Mouse (Mus musculus) cerebellum, adult (tissue): Measurements from ENCODE around the gene Htr1b.
A peak's percentile ranks its signal among the peaks of the same experiment; 100 is the strongest.

Experiments
- ATAC-seq: cut with Nextera tagmentation; 2 replicates; pipeline ENCODE4 v1.9.2; 2017; ENCODE audit warnings: mild to moderate bottlenecking, moderate library complexity, mixed read lengths; ENCODE audit not compliant: insufficient number of reproducible peaks, low FRiP score, low TSS enrichment

The Htr1b gene

GRCm38 (mm10) chr9:81633437-81633973 lies at the start of gene Htr1b:
Htr1b (minus strand) TSS chr9:81633828.
- ATAC-seq: 0 out of 2 replicates have a peak, but pooled peaks have one; percentile 4

GRCm38 (mm10) chr9:81676716-81677115 lies 43.1 kb upstream of the Htr1b start:
- ATAC-seq: no peak

- ATAC-seq: no peak
These were observed 3.9 kb upstream of the Htr1b start for GRCm38 (mm10) chr9:81637486-81637885.

GRCm38 (mm10) chr9:81635109-81635508 lies 1.5 kb upstream of the Htr1b start:
- no peak for ATAC-seq

DNA sequence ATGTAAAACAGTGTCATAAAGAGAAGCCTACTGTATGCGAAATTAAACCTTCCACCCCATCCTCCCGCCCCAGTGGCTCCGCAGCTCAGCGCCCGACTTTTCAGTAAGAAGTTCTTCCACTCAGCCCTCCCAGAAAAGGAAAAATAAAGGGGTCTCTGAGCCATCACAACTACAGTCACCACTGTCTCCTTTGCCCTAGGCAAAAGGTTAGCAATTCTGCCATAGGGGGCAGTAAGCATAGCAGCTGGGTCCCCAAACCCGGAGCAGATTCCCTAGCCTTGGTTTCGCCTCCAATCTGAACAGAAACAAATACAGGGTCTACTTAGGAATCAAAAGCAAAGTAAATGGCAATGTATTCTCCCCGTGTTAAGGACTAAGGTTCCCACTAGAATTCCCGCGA lies 535 bp upstream of the Htr1b start:
- ATAC-seq: no peak

DNA sequence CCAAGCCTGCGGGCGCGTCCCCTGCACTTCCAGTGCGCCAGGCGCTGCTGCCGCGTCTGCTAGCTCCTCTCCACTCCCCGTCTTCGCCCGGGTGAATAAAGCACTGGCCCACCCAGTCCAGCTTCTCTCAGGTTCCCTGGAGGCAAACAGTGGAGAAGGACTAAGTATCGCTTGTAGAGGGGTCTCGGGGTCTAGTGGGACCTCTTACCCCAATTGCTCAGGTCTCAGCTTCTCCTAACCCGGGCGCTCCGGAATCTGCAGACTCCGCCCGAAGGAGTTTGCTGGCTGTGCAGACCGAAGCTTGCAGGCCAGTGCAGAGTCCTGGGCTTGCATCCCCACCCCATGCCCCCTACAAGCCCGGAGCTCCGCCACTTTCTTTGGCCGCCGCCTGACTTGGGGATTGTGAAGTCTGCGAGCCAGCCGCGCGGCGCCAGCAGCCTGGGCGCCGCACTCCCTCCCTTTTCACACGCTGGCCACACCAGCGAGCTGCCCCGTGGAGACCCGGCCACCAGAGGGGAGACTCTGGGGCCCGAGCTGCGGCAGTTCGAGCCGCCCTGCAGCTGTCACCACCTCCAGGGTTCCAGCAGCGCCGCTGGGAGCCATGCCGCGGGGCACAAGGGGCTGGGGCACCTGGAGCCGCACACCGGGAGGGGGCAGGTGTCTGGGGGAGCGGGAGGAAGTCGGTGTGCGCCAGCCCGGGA lies 742 bp downstream of the Htr1b start:
- peak; percentile 32; the same call in 1 of the 2 replicates for ATAC-seq

DNA sequence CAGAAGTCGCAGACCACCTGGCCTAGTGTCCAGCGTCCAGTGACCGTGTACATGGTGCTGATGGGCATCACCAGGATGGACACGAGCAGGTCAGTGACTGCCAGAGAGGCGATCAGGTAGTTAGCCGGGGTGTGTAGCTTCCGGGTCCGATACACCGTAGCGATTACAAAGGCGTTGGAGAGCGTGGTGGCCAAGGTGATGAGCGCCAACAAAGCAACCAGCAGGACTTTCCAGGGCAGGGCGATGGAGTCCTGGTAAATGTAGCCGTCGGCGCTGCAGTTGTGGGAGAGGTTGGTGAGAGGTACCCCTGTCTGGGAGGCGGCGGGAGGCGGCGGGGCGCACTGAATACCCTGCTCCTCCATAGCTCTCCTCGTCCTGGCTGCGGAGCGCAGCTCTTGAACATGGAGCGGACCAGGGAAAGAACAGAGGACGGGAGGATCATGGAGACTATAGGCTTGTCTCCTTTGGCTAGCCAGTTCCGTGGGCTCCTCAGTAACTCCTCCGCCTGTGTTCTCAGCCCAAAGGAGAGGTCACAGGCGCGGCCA lies 1.4 kb downstream of the Htr1b start:
- ATAC-seq: no peak

- no peak for ATAC-seq
These were observed 2.0 kb downstream of the Htr1b start for GRCm38 (mm10) chr9:81631581-81632091.

DNA sequence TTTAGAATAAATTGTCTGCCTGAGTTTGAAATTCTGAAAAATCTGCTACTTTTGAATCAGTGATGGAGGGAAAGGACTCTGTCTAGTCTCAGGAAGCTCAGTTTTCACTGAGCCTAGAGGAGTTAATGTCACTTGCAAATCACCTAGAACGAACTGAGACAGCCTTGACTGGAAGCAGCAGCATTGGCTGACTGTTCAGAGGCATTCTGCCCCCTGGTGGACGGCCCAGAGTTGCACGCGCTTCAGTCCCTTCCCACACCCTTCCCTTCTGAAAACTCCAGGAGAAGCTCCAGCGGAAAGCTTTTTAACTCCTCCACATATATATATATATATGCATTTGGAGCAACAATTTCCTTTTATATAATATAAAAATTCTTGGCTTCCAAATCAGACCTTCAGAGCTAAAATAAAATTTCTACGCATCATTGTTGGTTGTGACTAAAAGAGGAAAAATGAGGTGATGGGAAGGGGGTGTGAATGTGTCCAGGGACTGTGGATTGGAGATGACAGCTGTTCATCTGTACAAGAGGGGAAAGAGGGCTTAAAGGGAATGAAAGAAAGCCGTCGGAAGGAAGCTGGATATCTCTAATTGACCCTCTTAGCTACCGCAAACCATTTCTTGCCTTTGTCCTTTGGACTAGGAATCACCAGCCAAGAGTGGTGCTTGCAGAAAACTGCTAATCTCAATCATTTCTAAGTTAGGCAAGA lies 6.6 kb downstream of the Htr1b start:
- ATAC-seq: peak; percentile 61; the same call in 1 of the 2 replicates

DNA sequence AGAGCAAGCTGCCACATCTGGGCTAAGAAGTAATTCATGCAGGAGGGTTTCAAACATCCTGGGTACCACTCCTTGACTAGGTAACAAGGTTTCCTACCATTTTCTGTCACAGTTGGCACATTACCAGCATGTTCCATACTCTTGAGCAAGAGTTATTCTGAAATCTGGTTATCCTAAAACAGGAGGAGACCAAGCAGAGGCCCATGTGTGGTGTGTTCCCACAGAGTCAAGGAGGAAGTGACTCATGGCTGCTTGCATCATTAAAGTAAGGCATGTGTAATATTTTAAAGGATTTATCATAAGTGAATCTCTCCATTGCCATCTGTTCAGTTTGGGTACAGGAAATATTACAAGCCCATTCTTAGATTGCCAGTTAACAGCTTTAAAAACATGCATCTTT lies 7.7 kb downstream of the Htr1b start:
- ATAC-seq: no peak

DNA sequence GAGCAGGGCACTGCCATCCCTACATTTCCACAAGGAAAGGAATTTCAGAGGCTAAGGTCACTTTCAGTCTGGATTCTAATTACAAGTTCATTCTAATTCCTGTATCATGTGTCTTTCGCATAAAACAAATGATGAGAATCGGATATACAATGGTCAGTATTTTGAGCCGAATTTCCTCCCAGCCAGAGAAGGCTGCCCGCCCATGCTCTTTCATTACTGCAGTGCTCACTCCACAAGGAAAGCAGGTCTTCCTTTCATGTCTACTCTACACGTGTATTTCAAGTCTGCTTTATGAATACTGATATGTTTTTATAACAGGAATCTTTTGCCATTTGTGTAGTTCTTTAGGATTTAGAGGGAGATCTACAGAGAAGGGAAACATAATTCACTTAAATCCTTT lies 10.8 kb downstream of the Htr1b start:
- no peak for ATAC-seq

DNA sequence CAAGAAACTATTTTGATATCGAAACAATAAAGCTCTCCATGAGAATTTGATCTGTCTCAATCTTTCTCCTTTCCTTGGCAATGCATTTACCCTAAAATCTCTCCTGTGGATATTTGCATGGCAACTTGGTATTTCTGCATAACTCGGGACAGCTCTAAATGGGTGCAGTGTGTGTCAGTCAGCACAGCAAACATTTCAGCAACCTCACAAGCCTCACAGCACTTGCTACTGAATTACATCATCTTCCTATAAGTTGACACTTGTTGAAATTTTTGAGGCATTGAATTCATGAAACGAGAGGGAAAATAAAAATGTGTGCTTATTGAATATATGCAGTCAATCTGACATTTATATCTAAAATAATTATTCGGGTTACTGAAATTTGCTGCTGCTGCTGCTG lies 22.6 kb downstream of the Htr1b start:
- no peak for ATAC-seq
